Mouse (Mus musculus) forebrain, embryonic 11.5 days (tissue): Measurements from ENCODE around the gene Agbl4. TPM values are rescaled to one million over a fixed set of nuclear protein-coding genes. Genes with fewer than 3 reads are reported as not detected.
A peak's percentile ranks its signal among the peaks of the same experiment; 100 is the strongest.

Source experiments
- ATAC-seq: fragments of 200-750 bp; cut with Nextera tagmentation; replicated peaks from 2 replicates; pipeline ENCODE4 v1.8.0; 2017; ENCODE audit warnings: moderate TSS enrichment; ENCODE audit not compliant: low FRiP score
- DNase-seq: peaks from one replicate; pipeline ENCODE4 v3.0.0-alpha.2; 2017; ENCODE audit warnings: low spot score
- H3K27ac ChIP-seq: fragments of 300-500 bp; sonication (generic); 2 replicates; pipeline ENCODE4 v1.5.1; 2014; ENCODE audit warnings: low read depth, low read length
- H3K27me3 ChIP-seq: fragments of 300-500 bp; sonication (generic); 2 replicates; pipeline ENCODE4 v1.6.1; 2014; ENCODE audit warnings: mild to moderate bottlenecking, low read length, mixed read lengths; ENCODE audit not compliant: control insufficient read depth, insufficient read depth
- H3K36me3 ChIP-seq: fragments of 300-500 bp; sonication (generic); 2 replicates; pipeline ENCODE4 v1.6.1; 2014; ENCODE audit warnings: mild to moderate bottlenecking, low read length, moderate library complexity, mixed read lengths; ENCODE audit not compliant: control insufficient read depth, insufficient read depth
- H3K4me1 ChIP-seq: fragments of 300-500 bp; sonication (generic); replicated peaks from 2 replicates; pipeline ENCODE4 v1.6.1; 2014; ENCODE audit warnings: low read length, mixed read lengths; ENCODE audit not compliant: control insufficient read depth, insufficient read depth
- H3K4me2 ChIP-seq: fragments of 300-500 bp; sonication (generic); 2 replicates; pipeline ENCODE4 v1.6.1; 2014; ENCODE audit warnings: low read depth, mild to moderate bottlenecking, low read length, moderate library complexity, mixed read lengths; ENCODE audit not compliant: severe bottlenecking
- H3K4me3 ChIP-seq: fragments of 300-500 bp; sonication (generic); 2 replicates; pipeline ENCODE4 v1.5.1; 2014; ENCODE audit warnings: low read depth, low read length
- H3K9ac ChIP-seq: fragments of 300-500 bp; sonication (generic); 2 replicates; pipeline ENCODE4 v1.6.1; 2014; ENCODE audit warnings: low read length
- H3K9me3 ChIP-seq: fragments of 300-500 bp; sonication (generic); 2 replicates; pipeline ENCODE4 v1.6.1; 2016; ENCODE audit warnings: low read length, mixed read lengths; ENCODE audit not compliant: control insufficient read depth
- WGBS: fragments of 180-500 bp; shearing (Covaris S2); extraction: QIAGEN DNeasy Blood & Tissue Kit; methylation state at CpG from one replicate; pipeline ENCODE4 v1.1.7; 2014; 5-methylcytosine and 5-hydroxymethylcytosine counted together
- polyA plus RNA-seq: library from polyadenylated mRNA; unstranded; fragments of >200 nt; fragmentation: Nextera tagmentation; extraction: Ambion mirVana; gene quantifications from 2 replicates; pipeline ENCODE4 v1.2.1, GENCODE M21; 2014

Gene Agbl4
- polyA plus RNA-seq, 1 experiment from 2014 or later: 1.1 TPM

- Histone ChIP-seq H3K9ac (no peak overlapping the region), H3K27me3 (no peaks in the 10 kb centered on the region), H3K4me1 (0 out of 2 replicates have a peak, but pooled peaks cover 2% of the 10 kb centered on the region), H3K36me3 (no peaks in the 10 kb centered on the region), H3K27ac (no peak overlapping the region), H3K4me2 (no peak overlapping the region), H3K9me3 (no peaks in the 10 kb centered on the region), H3K4me3 (no peak overlapping the region)
- WGBS: 0% methylated on average over 1 of the region's 1 CpGs
- no peak for DNase-seq
- ATAC-seq: peak; percentile 75
These were observed 1266.3 kb downstream of the Agbl4 start for GRCm38 (mm10) chr4:111663730-111664129.

GRCm38 (mm10) chr4:111664146-111664545 is 1266.7 kb downstream of the Agbl4 start:
- ATAC-seq: no peak

GRCm38 (mm10) chr4:111666713-111667112 is 1269.3 kb downstream of the Agbl4 start:
- Histone ChIP-seq H3K4me1 (0 out of 2 replicates have a peak, but pooled peaks cover 2% of the 10 kb centered on the region), H3K4me3 (no peak overlapping the region), H3K4me2 (no peak overlapping the region), H3K27me3 (no peaks in the 10 kb centered on the region), H3K27ac (no peak overlapping the region), H3K36me3 (no peaks in the 10 kb centered on the region), H3K9ac (no peak overlapping the region), H3K9me3 (no peaks in the 10 kb centered on the region)
- ATAC-seq (no peak), DNase-seq (no peak)
- 76% methylated on average over 1 of the region's 1 CpGs for WGBS

More at GRCm38 (mm10) chr4:111664146-111664545, 1266.7 kb downstream of the Agbl4 start:
- no peak overlapping the region for H3K27ac ChIP-seq
- no peaks in the 10 kb centered on the region for H3K36me3 ChIP-seq
- no peak overlapping the region for H3K9ac ChIP-seq
- H3K27me3 ChIP-seq: no peaks in the 10 kb centered on the region
- no peak for DNase-seq
- WGBS: 65% methylated on average over 3 of the region's 3 CpGs
- 0 out of 2 replicates have a peak, but pooled peaks cover 2% of the 10 kb centered on the region for H3K4me1 ChIP-seq
- no peak overlapping the region for H3K4me2 ChIP-seq
- no peaks in the 10 kb centered on the region for H3K9me3 ChIP-seq
- no peak overlapping the region for H3K4me3 ChIP-seq

GRCm38 (mm10) chr4:111669369-111669768 is 1271.9 kb downstream of the Agbl4 start:
- no peak overlapping the region for H3K27ac ChIP-seq
- no peaks in the 10 kb centered on the region for H3K36me3 ChIP-seq
- no peak overlapping the region for H3K4me2 ChIP-seq
- no peaks in the 10 kb centered on the region for H3K4me1 ChIP-seq
- no peaks in the 10 kb centered on the region for H3K9me3 ChIP-seq
- H3K4me3 ChIP-seq: no peak overlapping the region
- WGBS: 83% methylated on average over 3 of the region's 3 CpGs
- no peak for DNase-seq
- no peak for ATAC-seq
- no peaks in the 10 kb centered on the region for H3K27me3 ChIP-seq
- no peak overlapping the region for H3K9ac ChIP-seq

GRCm38 (mm10) chr4:111670566-111671421 is 1273.3 kb downstream of the Agbl4 start:
- no peak for DNase-seq
- Histone ChIP-seq H3K36me3 (no peaks in the 10 kb centered on the region), H3K9me3 (no peaks in the 10 kb centered on the region), H3K9ac (no peak overlapping the region), H3K4me2 (no peak overlapping the region), H3K4me1 (no peaks in the 10 kb centered on the region), H3K27me3 (no peaks in the 10 kb centered on the region), H3K27ac (no peak overlapping the region), H3K4me3 (no peak overlapping the region)
- no peak; the same call in 1 of the 2 replicates for ATAC-seq
- WGBS: 41% methylated on average over 12 of the region's 12 CpGs

- WGBS: 68% methylated on average over 4 of the region's 4 CpGs
- ATAC-seq: no peak
- no peak overlapping the region for H3K4me2 ChIP-seq
These were observed 1274.0 kb downstream of the Agbl4 start for GRCm38 (mm10) chr4:111671440-111671839.

GRCm38 (mm10) chr4:111673904-111674303 is 1276.4 kb downstream of the Agbl4 start:
- Histone ChIP-seq H3K9me3 (no peaks in the 10 kb centered on the region), H3K4me1 (no peaks in the 10 kb centered on the region), H3K27me3 (no peaks in the 10 kb centered on the region), H3K36me3 (no peaks in the 10 kb centered on the region), H3K27ac (no peak overlapping the region), H3K9ac (no peak overlapping the region), H3K4me3 (no peak overlapping the region), H3K4me2 (no peak overlapping the region)
- DNase-seq: no peak
- no peak for ATAC-seq

More at GRCm38 (mm10) chr4:111671440-111671839, 1274.0 kb downstream of the Agbl4 start:
- H3K27me3 ChIP-seq: no peaks in the 10 kb centered on the region
- no peak overlapping the region for H3K27ac ChIP-seq
- H3K9me3 ChIP-seq: no peaks in the 10 kb centered on the region
- no peaks in the 10 kb centered on the region for H3K36me3 ChIP-seq
- no peaks in the 10 kb centered on the region for H3K4me1 ChIP-seq
- DNase-seq: no peak
- no peak overlapping the region for H3K4me3 ChIP-seq
- H3K9ac ChIP-seq: no peak overlapping the region

GRCm38 (mm10) chr4:111681926-111682325 is 1284.5 kb downstream of the Agbl4 start:
- no peak overlapping the region for H3K4me3 ChIP-seq
- H3K36me3 ChIP-seq: no peaks in the 10 kb centered on the region
- no peaks in the 10 kb centered on the region for H3K9me3 ChIP-seq
- no peak overlapping the region for H3K4me2 ChIP-seq
- WGBS: 91% methylated on average over 5 of the region's 5 CpGs
- H3K9ac ChIP-seq: no peak overlapping the region
- ATAC-seq: no peak
- H3K27ac ChIP-seq: no peak overlapping the region
- no peak for DNase-seq
- no peaks in the 10 kb centered on the region for H3K27me3 ChIP-seq
- no peaks in the 10 kb centered on the region; the same call in 1 of the 2 replicates for H3K4me1 ChIP-seq

- no peaks in the 10 kb centered on the region for H3K36me3 ChIP-seq
- WGBS: 85% methylated on average over 3 of the region's 3 CpGs
- no peak overlapping the region for H3K4me3 ChIP-seq
- H3K27ac ChIP-seq: no peak overlapping the region
- H3K4me1 ChIP-seq: no peaks in the 10 kb centered on the region; the same call in 1 of the 2 replicates
- H3K27me3 ChIP-seq: no peaks in the 10 kb centered on the region
- H3K4me2 ChIP-seq: no peak overlapping the region
- DNase-seq (no peak), ATAC-seq (no peak)
- H3K9ac ChIP-seq: no peak overlapping the region
- H3K9me3 ChIP-seq: no peaks in the 10 kb centered on the region
These were observed 1285.3 kb downstream of the Agbl4 start for GRCm38 (mm10) chr4:111682793-111683192.
